Mouse (Mus musculus) neutrophil, adult 5-6 weeks (primary cell): ENCODE results near the gene Cx3cl1. TPM values are rescaled to one million over a fixed set of nuclear protein-coding genes. Genes with fewer than 3 reads are reported as not detected.

ENCODE experiments used
- ATAC-seq: fragments of 151-379, 151-347 bp; 2 replicates; pipeline ENCODE4 v1.8.0; 2017; ENCODE audit warnings: mild to moderate bottlenecking, moderate TSS enrichment; ENCODE audit not compliant: insufficient number of reproducible peaks, poor library complexity, low FRiP score, severe bottlenecking; ENCODE audit errors: extremely low read depth
- total RNA-seq: library from RNA; stranded (forward); fragments of 200-1000 nt; gene quantifications from 2 replicates; pipeline ENCODE4 v1.2.3, GENCODE M21; 2017

Gene Cx3cl1
- total RNA-seq = not detected in 2 replicates

DNA sequence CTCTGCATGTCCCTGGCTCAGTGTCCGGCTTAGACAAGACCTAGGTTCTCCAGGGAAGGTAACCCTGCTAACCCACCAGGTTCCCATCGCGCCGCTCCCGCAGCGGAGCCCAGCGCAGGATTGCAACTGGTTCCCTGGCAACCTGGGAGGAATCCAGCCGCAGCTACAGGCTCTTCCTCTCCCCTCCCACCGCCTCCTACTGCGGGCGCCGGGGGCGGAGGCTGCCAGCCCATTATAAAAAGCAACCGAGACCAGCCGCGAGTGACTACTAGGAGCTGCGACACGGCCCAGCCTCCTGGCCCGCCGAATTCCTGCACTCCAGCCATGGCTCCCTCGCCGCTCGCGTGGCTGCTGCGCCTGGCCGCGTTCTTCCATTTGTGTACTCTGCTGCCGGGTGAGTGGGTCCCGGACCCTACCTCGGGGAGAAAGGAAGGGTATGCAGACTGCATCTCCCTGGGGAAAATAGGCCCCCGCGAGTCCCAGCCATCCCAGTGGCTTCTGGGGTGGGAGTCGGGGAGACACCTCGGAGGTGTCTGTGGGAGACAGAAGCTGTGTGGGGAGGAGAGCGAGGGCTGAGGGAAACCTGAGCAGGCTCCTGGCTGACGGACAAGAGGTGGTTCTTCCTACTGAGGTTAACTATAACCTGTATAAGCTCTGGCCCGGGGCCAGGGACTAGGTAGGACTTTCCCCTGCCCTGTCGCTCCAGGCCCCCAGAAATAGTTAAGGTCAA is at the start of gene Cx3cl1:
Cx3cl1 (plus strand) TSS at position 69 of the 730 bp plus-strand sequence.
- no peak for ATAC-seq

DNA sequence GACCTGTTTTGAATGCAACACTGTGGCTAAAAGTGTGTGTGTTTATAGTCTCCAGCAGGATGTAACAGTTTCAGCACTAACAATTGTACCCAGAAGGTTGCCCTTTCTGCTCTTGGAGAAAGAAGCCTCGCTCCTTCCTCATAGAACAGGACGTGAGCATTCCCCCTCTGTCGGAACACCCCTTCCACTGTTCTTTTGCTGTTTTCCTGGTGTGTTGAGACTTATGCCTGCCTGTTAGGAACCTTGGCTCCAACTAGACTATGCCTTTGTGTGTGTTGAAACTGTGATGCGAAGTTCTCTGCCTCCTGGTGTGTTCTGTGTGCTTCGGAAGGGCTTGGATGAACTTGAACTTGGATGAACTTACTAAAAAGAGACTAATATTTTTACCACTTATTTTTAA is 45.8 kb upstream of the Cx3cl1 start:
- no peak for ATAC-seq

DNA sequence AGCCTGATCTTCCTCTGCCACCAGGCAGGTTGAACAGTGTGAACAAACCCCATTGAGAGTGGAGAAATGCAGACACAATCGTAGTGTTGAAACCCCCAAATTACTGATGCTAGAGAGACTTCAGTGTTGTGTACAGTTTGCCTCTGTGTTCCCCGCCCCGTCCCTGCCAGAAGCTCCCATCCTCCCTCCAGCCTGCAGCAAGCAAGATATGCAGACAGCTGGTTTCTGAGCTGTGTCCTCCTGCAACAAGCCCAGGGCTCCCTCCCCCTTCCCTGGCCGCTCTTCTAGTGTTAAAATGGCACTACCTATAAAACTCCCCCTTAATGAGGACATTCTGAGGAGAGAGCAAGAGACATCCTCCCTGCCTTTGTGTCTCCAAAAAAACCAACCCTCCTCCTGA is 42.5 kb upstream of the Cx3cl1 start:
- no peak for ATAC-seq

DNA sequence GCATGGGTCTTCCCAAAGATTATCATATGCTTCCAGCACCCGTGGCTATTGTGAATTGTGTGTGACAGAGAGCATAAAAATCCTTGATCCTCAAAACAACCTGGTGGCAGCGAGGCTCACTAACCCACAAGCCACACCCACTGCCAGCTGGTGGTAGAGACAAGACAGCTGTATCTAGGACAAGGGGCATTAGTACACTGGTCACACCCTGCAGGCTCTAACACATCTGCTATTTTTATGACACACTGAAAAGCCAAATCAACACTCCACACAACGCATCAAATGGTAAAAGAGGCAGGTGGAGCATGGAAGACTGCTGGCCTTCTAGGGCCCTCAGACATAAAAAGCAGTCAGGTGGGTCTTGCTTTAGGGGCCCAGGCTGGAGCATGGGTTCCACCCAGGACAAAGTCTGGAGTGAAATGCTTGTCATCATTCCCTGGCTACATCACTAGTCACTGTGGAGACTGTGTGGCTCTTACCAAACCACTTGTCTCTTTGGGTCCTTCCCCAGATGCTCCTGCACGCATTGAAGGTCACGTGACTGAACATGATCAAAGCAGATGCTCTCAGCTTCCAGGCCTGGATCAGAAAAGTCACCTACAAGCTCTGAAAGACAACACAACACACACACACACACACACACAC is 37.9 kb upstream of the Cx3cl1 start:
- peak; percentile 48; the same call in 1 of the 2 replicates for ATAC-seq

DNA sequence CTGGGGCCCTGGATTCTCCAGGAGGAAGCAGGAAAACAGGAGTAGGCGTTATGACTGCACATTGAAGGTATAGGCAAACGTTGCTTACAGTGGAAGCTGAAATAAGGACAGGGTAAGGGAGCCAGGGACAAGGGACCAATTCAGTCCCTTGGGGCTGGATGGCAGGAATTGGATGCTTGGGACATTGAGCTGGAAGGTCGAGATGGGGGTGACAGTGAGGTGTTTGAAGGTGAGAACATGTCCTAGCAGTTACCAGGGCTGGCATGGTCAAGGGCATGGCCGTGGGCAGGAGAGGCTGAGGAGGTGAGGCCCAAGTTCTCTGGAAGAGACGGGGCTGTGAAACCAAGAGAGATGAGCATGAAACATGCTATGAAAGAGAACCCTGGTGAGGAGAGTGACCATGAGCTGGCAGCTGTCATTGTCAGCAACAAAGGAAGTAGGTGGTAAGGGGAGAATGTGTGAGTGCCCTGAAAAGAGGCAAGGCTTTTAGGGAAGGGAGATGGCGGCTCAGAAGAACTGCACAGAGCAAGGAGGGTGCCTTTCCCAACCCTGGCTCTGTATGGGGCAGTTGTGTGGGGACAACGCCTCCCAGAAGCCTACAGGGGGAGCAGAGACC is 37.0 kb upstream of the Cx3cl1 start:
- no peak for ATAC-seq

DNA sequence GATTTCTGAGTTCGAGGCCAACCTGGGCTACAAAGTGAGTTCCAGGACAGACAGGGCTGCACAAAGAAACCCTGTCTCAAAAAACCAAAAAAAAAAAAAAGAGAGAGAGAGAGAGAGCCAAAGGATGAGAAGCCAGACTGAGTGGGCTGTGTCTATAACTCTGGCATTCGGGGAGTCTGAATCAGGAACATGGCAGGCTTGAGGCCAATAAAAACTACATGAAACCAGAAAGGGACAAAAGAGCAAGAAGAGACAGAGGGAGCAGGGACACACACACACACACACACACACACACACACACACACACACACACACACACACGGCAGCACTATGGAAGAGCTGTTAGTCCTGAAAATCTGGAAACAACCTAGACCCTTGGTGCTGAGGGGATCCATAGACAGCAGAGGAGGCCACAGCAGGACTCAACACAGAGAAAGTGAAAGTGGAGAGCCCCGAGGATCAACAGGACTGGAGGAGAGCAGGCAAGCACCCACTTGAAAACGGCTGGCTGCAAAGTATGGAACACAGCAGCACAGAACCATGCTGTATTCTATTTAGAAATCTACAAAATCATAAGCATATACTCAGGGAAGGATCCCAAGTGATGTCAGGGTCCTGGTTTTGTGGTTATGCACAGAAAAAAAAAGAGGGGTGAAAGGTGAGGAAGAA is 36.2 kb upstream of the Cx3cl1 start:
- no peak for ATAC-seq

DNA sequence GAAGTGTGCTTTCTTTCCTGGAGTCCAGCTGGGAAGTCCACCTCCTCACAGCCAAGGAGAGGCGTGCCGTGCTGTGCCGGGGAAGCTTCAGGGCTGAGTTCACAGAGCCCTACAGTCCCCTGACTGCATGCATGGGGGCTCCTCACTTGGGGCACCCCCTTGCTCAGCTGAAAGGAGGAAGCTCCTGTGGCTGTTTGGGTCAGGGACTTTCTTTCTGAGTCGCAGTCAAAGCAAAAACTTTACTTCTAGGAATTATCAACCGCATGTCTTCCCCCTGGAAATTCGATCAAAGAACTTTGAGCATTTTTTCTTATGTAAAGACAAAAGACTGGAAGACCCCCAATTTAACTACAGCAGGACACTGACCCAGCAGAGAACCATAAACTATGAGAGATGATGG is 32.0 kb upstream of the Cx3cl1 start:
- ATAC-seq = 0 out of 2 replicates have a peak, but pooled peaks have one; percentile 39

DNA sequence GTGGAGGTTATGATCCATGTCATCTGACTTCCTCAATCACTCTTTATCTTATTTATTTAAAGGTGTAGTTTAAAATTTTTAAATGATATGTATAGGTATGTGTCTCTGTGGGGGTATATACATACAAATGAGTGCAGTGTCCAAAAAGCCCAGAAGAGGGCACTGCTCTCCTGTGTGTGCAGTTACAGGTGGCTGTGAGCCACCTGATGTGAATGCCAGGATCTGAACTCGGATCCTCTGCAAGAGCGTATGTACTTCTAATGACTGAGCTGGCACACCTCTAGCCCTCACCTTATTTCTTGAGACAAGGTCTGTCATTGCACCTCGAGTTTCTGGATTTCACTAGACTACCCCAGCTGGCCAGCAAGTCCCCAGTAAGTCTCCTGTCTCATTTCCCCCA is 31.2 kb upstream of the Cx3cl1 start:
- ATAC-seq = no peak

DNA sequence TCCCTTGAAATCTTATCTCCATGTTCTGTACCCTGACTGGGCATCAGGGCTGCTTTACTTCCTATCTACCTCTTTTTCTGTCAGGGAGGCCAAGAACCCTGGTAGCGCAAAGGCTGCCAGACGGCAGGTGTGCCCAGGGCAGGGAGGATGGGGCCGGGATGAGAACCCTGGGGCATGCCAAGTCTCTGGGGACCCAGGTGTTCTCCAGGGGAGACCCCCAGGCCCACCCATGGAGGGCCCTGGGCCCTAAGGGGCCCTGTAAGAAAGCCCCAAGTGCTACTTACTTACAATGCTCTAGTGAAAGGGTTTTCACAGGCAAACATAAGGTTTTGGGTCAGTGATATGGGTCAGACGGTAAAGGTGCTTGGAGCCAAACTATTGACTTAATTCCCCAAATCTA is 30.1 kb upstream of the Cx3cl1 start:
- ATAC-seq = no peak

DNA sequence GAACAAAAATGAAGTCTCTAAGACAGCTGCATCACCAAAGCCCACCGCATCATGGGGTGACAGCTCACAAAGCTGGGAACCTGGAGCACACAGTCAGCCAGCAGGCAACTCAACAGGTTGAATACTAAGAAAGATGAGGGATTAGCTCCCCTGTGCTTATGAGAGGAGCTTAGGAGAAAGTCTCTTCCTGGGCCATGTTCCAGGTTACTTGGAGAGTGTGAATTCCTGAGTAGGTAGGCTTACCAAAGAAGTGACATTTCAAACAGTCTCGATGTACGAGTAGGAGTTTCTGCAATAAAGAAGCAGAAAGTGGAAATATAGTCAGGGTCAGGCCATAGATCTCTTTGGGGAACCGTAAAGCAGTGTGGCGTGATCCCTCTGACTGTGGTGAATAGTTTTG is 27.3 kb upstream of the Cx3cl1 start:
- no peak for ATAC-seq

DNA sequence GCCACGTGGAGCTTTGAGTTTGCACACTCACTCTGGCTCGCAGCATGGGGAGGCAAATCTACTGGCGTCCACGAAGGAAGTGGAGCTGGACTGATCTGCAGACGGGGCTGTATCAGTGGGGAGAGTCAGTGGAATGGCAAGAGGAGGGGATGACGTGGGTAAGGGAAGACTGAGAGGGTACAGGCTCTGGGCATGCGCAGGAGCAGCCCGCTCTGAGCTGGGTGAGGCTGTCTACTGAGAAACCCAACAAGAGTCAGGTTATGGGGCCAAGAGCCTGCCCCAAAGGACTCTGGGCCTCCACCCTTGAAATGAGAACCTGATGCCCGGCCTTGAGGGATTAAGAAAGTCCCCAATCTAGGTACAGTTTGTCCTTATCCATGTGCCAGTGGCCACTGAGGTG is 26.8 kb upstream of the Cx3cl1 start:
- ATAC-seq = no peak

DNA sequence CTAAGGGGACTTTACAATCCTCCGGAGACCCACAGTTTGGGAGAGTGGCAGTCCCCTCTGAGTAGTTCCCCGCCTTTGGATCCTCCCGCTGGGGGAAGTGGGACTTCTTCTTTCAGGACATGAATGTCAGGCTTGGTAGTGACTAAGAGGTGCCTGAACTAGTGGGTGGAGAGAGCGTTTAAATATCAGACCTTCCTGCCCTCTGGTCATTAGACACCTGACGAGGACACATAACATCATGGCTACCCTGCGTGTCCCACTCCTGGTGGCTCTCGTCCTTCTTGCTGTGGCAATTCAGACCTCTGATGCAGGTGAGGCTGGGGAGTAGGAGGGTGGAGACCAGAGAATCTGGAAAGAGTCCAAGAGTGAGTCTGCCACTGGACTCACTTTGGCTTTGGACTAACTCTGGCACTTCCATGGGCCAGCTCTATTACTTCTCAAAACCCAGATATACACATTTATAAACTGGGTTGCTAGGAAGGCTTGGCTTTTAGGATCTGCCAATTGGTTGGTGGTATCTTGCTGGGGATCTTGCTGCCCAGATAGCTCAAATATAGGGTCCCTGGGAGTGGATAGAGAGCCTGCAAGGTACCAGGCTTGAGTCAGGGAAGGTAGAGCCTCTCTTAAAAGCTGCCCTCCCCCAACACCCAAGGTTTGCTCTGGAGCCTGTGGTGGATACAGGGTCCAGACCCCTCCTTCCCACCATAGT is 26.2 kb upstream of the Cx3cl1 start, which contains the start of gene Ccl22:
Ccl22 (plus strand) TSS at position 115 of the 709 bp plus-strand sequence.
- ATAC-seq = no peak

DNA sequence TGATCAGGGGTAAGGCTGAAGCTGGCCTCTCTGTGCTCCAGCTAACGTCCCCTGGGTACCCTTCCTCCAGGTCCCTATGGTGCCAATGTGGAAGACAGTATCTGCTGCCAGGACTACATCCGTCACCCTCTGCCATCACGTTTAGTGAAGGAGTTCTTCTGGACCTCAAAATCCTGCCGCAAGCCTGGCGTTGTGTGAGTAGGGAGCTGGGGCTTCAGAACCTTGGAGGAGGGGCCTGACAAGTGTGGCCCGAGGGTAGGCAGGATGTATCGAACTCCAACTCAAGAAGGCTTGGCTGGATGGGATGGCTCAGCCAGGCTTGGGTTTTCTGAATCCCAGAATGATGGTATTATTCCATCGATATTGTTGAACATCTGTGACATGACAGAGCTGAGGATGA is 25.0 kb upstream of the Cx3cl1 start:
- ATAC-seq = no peak

DNA sequence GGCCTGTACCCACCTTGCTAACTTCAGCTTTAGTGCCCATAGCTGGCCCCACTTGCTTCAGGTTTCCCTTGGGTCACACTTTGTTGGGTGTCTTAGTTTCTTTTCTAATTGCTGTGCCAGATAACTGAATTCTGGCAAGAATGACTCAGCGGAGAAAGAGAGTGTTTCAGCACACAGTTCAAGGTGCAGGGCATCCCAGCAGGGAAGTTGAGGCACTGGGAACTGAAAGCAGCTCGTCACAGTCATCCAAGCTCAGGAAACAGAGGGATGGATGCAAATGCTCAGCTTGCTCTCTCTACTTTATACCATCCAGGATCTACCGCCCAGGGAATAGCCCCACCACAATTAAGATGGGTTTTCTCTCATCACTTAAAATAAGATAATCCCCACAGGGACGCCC is 23.4 kb upstream of the Cx3cl1 start:
- no peak for ATAC-seq

DNA sequence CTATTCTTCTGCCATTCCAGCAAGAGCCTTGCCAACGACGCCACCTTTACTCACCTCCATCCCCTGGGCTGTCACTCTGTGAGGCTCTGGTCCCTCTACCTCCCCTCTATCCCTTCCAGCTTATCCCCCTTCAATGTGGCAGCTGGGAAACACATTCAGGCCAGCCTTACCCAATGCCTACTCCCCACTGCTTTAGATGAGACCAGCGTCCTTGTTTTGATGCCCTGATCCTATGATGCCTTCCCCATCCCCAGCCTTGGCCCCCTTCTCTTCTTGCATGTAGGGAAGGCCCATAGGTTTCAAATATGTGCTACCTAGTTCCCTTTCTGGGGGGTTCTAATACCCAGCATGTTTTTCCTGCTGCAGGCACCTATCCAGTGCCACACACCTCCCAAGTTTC is 21.9 kb upstream of the Cx3cl1 start:
- ATAC-seq = 0 out of 2 replicates have a peak, but pooled peaks have one; percentile 8

DNA sequence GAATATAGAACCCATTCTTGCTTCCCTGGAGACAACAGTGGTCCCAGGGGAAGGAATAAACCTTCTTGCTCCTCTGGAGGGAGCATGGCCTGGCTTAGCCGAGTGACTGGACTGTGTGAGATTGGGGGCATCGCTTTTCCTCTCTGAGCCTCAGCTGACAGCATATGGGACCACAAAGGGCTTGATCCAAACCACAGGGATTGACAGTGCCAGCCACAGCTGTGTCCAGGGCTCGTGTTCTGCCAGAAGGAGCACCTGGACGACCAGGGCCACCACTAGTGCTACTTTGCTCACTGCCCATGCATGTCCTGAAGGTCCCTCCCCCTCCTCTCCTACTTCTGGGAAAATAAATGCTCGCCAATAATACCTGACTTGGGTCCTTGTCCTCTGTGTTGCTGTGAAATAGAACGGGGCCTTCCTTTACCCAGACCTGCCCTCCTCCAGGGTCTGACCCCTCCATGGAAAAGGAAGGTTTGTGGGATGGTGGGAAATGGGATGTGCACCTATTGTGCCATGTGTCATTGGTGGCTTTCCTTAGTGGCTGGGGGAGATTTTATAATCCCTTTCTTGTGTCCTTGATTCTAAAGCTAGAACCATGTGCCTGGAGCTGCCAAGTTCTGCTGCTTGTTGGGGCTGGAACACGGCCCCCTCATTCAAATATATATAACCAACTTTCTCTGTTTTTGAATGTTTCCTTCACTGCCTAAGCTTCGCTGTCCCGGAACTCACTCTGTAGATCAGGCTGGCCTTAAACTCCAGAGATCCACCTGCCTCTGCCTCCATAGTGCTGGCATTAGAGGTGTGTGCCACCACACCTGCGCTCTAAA is 20.6 kb upstream of the Cx3cl1 start:
- no peak for ATAC-seq

DNA sequence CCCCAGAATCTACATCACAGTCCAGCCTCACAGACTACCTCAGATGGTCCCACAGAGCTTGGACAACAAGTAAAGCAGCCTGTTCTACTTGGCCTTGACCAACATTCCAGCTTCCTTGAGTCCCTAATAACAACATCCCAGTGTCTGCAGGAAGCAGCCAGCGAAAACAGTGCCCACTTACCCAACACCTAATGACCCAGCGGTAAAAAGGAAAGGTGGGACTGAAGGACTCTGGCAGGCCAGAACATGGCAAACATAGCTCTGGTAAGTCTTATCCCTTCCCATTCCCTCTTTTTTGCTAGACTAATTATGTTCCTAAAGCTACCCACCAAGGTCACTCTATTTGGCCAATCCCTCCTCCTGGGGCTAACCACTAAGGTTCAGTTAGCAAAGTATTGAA is 17.8 kb upstream of the Cx3cl1 start:
- no peak for ATAC-seq

DNA sequence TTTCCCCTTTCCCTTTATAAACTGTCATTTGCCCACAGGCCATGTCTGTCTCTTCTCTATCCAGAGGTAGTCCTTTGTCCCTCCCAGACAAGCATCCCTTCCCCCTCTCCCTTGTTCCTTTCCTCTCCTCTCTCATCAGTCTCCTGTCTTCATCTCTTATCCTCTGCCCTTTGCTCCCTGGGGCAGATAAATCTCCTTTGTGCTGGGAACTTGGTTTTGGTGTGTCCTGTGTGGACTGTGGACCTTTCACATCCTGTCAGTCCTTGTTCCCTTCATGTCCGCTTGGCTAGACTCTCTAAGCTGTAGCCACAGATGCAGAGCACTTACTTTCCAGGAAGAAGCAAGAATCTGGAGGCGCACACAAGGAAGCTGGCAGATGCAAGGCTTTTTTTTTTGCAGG is 17.3 kb upstream of the Cx3cl1 start:
- no peak for ATAC-seq
